Mouse (Mus musculus) fibroblast of lung, adult 2 months (primary cell): ENCODE results near the gene Pttg1ip.

Experiments
- DNase-seq: peaks from one replicate; pipeline ENCODE4 v3.0.0-alpha.2; 2011; ENCODE audit warnings: low read depth

Gene Pttg1ip

GRCm38 (mm10) chr10:77638956-77639355, 57.4 kb downstream of the Pttg1ip start:
- DNase-seq: no peak

- DNase-seq: no peak
Observed at GRCm38 (mm10) chr10:77643160-77643559, 61.6 kb downstream of the Pttg1ip start.

GRCm38 (mm10) chr10:77645571-77645970, 64.1 kb downstream of the Pttg1ip start:
- no peak for DNase-seq

GRCm38 (mm10) chr10:77647461-77647860, 65.9 kb downstream of the Pttg1ip start:
- DNase-seq: no peak

GRCm38 (mm10) chr10:77647901-77648300, 66.4 kb downstream of the Pttg1ip start:
- DNase-seq: no peak
